Mouse (Mus musculus): ENCODE data around the gene Olfr1013.

Gene Olfr1013

DNA sequence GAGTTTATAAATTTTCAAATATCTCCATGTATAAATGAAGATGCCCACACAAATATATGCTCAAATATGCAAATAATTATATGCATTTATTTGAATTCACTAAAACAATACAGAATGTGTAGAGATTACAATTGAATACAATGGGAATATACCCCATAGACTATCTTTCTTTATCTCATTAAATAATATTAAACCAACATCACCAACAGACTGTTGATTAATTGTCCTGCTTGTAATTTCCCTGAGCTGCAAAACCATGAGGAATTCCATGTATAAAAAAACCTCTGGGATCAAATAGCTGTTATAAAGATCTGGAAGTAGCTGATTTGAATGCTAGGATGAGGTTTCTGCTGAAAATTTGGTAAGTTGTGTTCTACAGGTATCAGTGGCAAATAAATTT, at the start of gene Olfr1013:
Olfr1013 (plus strand) TSS at position 301 of the 400 bp plus-strand sequence.
- DNase-seq (ENCODE audit: low spot score) = no peak

DNA sequence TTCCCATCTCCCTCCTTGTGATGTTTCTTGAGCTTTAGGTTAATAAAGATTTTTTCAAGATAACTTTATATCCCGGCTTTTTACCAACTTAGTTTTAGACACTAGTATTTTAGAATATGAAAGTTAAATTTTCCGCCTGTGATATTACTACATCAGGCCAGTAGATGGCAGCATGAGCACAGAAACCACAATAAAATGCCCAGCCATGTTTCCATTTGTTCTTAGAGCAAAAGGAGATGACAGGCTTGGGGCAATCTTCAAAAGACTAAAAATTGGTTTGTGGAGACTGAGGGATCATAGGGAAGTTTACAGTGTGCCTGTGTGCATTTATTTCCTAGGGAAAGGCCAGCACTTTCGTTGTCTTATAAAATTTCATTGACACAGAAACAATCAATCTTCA, 41.1 kb upstream of the Olfr1013 start:
- peak; percentile 8 for DNase-seq (ENCODE audit: low spot score)

DNA sequence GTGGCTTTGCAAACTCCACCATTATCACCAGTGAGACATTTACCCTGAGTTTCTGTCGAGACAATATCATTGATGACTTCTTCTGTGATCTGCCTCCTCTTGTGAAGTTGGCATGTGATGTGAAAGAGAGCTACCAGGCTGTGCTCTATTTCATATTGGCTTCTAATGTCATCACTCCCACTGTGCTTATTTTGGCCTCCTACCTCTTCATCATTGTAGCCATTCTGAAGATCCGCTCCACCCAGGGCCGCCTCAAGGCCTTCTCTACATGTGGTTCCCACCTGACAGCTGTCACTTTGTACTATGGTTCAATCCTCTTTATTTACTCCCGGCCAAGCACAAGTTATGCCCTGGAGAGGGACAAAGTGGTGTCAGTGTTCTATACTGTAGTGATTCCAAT, 13.1 kb upstream of the Olfr1013 start:
- DNase-seq (ENCODE audit: low spot score) = no peak

DNA sequence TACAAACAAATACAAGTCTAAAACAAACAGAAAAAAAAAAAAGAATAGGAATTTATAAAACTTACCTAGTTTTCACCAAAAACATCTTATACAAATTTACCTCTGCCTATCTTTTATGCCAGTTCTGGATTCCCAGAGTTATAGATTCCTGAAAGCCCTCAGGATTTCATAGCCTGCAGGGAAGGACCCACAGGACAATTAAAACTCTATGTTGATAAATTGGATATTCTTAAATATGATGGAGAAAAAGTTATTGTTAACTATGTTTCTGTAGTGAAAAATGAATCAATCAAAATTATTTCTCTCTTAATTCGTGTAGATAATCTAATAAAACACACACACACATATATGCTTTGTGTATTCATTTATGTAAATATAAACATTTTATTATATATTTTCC, 4.2 kb upstream of the Olfr1013 start, which contains the start of gene Olfr1012:
Olfr1012 (minus strand) TSS at position 101 of the 400 bp plus-strand sequence.
- no peak for DNase-seq (ENCODE audit: low spot score)

DNA sequence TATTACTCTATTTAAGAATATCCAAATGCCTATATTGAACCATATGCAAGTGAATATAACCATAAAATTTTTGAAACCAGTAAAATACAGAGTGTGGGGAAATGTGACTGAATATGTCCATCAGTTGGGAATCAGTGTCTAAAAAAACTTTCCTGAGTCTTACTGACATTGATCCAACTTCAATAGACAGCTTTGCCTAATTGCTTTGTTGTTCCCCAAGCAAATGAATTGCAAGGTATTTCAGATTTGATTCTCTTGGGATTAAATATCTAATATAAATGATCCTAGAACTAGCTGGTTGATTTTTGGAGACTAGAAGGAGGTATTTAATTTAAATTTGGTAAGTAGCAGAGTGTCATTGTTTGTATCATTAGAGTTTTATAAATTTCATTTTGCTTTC, 5.5 kb downstream of the Olfr1013 start, which contains the start of gene Olfr1014:
Olfr1014 (plus strand) TSS at position 301 of the 400 bp plus-strand sequence.
- no peak for DNase-seq (ENCODE audit: low spot score)

DNA sequence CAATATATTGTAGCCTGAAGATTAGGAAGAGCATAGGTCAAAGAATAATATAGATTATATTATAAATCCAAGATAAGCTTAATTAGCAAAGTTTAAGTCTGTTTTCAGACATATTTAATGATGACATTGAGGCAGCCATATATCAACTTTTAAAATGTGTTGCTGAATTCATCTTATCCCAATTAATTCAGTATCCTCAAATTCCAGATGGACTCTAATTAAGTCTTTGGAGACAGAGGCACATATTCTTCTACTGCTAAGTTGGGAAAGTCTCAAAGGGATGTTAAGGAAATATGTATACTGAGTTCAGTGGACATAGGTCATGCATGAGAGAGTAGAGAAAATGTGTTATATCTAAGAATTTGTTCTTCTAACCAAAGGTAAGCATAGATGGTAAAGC, 14.8 kb downstream of the Olfr1013 start, which contains the start of gene Olfr1015:
Olfr1015 (plus strand) TSS at position 301 of the 400 bp plus-strand sequence.
- DNase-seq (ENCODE audit: low spot score) = no peak

DNA sequence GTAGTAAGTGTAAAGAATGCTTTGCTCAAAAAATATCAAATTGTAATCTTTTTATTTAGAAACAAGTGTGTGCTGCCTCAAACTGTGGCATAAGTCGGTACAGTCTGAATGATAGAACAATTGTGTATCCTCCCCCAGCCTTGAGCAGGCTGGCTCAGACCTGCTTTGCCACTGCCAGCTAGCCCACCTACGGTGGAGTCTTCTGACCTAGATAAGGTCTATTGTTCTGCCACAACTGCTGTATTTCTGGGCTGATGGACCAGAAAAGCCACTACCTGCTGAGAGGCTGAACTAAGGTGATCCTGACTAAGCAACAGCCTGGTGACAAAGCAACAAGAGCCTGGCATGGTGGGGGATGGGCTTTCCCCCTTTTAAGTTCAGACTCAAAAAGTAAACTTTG, 25.4 kb downstream of the Olfr1013 start:
- DNase-seq (ENCODE audit: low spot score) = no peak

DNA sequence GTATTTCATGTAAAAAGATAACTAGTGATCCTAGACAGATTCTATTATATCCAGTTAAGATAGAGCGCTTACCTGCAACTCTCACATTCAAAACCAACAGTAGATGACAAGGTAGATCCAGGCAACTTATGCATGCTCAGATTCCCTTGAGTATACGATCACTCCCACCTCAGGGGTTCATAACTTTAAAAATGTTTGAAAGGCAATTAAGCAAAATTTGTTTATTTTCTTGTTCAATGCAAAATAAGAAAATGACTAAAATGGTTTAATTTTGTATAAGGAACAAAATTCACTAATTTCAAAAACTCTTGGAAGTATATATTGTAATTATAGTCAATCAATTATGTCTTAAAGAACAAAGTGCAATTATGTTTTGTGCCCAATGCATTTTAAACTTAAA, 35.5 kb downstream of the Olfr1013 start, which contains the start of gene Olfr1016:
Olfr1016 (minus strand) TSS at position 101 of the 400 bp plus-strand sequence.
- no peak for DNase-seq (ENCODE audit: low spot score)

DNA sequence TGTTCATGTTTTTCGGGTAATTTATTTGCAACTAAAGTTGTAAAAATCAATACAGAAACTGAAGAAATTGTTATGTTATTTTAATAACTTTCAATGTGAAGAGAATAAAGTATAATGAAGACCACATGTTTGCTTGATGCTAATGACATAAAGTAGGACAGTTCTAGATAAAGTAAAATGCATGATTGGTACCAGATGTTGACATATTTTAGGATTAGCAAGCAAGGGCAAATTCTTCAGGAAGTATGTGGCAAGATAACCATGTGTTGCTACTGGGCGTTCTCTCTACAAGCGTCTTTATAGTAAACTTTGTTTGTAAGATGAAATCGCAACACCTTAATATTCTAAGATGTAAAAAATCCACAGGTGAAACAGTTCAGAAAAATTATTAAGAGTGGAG, 37.6 kb downstream of the Olfr1013 start:
- DNase-seq (ENCODE audit: low spot score) = no peak

DNA sequence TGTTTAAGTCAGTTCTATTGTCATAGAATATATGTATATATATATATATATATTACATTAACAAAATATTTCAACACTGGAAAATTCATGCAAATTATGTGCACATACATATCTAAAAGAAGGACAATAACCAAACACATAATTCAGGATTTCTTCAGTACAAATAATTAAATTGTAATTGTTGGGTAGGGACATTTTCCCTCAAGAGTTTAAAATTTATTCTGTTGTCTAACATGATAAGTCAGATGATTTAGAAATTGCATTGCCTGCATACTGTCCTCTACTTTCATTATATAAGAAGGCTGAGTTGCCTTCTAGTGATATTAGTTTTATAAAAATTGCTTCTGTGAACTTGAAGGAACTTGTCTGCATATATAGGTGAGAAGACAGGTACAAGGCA, 51.3 kb downstream of the Olfr1013 start, which contains the start of gene Olfr1018:
Olfr1018 (plus strand) TSS at position 301 of the 400 bp plus-strand sequence.
- no peak for DNase-seq (ENCODE audit: low spot score)

Data from layer of hippocampus, adult 9-10 months (tissue).